Mouse (Mus musculus): ENCODE measurements around the gene Wwp2.

The Wwp2 gene

GRCm38 (mm10) chr8:107571046-107571445 is 134.9 kb downstream of the Wwp2 start:
- no peak for DNase-seq (ENCODE audit: low spot score)

DNA sequence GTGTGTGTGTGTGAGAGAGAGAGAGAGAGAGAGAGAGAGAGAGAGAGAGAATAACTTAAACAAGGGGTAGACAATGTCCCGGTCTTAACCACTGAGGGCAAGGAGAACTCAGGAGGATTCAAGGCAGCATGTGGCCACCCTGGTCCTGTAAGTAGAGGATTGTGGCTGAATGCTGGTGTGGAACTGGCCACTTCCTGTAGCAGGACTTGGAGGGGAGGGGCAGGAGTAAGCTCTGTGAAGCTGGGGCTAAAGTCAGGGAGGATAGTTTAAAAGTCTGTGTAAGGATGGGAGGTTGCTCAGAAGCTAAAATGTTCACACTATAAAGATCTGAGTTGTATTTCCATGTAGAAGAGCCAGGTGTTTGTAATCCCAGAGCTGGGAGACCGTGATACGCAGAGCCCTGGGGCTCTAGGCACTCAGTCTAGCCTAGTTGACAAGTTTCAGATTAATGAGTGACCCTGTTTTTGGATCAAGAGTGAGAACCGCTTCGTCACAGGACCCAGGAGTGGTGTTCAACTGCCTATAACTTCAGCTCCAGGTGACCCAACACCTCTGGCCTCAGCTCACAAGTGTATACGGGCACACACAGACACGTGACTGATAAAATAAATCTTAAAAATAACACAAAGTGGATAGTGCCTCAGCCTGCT is 135.4 kb downstream of the Wwp2 start:
- no peak for DNase-seq (ENCODE audit: low spot score)

DNA sequence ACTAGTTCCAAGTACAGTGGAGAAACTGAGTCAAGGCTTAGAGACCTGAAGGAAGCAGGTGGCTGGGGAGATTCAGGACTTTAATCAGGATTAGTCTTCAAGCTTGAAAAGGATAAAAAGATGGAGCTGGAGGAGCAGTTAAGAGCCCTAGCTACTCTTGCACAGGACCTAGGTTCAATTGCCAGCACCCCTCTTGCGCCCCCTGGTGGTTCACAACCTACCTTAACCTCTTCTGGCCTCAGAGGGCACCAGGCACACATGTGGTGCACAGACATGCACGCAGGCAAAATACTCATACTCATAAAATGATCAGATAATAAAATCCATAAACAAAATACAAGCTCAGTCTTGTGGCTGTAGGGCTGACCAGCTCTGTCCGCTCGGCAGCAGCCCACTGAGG is 136.3 kb downstream of the Wwp2 start:
- peak; percentile 73 for DNase-seq (ENCODE audit: low spot score)

DNA sequence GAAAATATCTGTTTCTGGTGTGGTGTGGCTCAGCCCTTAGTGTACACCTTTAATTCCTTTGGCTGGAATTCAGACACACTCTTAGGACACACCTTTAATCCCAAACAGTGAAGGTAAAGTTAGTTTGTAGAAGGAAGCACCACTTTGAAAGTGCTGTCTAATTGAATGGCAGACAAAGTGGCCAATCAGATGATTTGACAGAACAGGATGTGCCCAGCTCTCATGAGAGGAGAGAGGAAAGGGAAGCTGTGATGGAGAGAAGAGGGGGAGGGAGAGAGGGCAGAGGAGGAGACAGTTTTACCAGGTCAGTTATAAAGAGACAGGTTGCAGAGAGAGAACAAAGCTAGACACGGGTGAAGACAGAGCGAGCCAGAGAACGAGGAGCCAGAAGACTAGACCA is 138.6 kb downstream of the Wwp2 start:
- DNase-seq (ENCODE audit: low spot score), result no peak

GRCm38 (mm10) chr8:107576702-107577101 is 140.5 kb downstream of the Wwp2 start:
- DNase-seq (ENCODE audit: low spot score), result peak; percentile 89

DNA sequence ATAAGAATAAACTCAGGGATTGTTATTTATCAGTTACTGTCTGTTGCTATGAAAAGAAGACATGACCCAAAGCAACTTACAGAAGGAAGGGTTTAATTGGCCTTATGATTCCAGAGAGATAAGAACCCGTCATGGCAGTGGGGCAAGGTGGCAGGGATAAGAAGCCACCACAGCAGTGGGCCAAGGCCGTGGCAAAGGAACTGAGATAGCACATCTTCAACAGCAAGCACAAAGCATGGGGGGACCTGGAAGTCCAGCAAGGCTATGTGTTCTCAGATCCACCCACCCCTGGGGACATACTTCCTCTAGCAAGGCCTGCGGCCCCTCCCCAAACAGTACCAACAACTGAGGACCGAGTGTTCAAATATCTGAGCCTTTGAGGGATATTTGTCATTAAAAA is 141.5 kb downstream of the Wwp2 start:
- peak; percentile 68 for DNase-seq (ENCODE audit: low spot score)

DNA sequence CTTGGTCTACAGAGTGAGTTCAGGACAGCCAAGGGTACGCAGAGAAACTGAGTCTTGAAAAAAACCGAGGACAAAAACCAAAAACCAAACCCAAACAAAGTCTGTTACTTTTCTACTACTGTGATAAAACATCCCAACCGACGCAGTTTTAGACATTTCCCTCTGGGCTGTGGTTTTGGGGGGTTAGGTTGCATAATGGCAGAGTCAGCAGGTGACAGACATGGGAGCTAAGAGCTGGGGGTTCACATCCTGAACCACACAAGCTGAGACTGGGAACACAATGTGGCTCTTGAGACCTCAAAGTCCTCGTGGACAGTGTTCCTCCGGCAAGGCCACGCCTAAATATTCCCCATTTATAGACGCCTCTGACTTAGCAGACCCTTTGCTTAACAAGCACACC is 142.0 kb downstream of the Wwp2 start:
- DNase-seq (ENCODE audit: low spot score), result no peak

DNA sequence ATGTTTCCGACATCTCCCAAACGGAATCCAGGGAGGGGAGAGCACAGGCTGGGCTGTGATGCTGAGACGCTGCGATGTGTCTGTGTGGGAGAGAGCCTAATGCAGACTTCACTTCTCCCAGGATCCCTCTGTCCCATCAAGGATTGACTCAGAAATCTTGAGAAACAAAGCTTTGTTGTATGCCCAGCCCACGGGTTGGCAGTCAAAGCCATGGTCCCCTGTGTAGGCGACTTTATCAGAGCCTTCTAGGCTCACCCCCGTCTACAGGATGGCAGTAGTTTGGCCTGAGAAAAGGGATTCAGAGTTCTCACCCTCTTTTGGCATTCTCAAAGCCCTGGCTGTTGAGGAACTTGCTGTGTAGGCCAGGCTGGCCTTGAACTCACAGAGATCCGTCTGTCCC is 142.4 kb downstream of the Wwp2 start:
- no peak for DNase-seq (ENCODE audit: low spot score)

- no peak for DNase-seq (ENCODE audit: low spot score)
Observed at GRCm38 (mm10) chr8:107580879-107581278, 144.7 kb downstream of the Wwp2 start.

DNA sequence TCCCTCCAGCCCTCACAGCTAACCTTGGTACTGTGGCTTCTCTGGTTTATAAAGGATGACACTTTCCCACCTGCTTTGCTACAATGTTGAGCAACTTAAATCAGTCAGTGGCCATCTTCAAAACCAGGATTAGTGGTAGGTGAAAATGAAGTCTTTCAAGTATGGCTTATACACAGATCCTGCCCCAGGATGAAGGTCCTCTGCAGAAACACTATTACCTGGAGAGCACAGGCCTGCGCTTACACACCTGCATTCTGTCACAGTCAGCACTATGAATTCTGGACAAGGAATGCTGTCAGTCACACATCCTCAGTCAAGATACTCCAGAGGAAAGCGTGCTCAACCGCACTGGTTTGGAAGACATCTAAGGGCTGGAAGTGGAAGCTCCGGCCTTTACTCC is 145.4 kb downstream of the Wwp2 start:
- no peak for DNase-seq (ENCODE audit: low spot score)

- DNase-seq (ENCODE audit: low spot score), result no peak
Observed at GRCm38 (mm10) chr8:107582136-107582535, 146.0 kb downstream of the Wwp2 start.

DNA sequence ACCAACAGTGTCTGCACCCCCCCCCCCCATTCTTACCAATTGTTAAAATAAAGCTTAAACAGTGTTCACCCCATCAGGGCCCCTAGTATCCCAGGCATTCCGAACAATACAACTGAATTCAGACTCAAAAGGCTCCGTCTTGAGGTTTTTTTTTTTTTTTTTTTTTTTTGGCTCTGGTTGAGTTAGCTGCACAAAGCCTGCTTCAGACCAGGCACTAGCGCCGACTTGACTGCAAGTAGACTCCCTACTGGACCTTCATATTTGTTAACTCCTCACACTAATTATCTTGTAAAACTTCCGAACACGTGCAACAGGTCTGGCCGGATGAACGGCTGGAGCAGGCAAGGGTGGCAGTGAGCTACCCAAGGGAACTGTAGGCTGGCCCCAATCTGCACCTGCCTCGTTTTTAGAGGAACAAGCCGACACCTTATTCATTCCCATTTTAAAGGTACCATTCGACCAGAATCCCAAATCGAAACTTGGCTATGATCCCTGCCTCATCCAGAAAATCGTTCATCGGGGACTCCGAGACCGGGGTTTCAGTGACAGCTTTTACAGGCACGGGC is 151.3 kb downstream of the Wwp2 start:
- DNase-seq (ENCODE audit: low spot score), result no peak

DNA sequence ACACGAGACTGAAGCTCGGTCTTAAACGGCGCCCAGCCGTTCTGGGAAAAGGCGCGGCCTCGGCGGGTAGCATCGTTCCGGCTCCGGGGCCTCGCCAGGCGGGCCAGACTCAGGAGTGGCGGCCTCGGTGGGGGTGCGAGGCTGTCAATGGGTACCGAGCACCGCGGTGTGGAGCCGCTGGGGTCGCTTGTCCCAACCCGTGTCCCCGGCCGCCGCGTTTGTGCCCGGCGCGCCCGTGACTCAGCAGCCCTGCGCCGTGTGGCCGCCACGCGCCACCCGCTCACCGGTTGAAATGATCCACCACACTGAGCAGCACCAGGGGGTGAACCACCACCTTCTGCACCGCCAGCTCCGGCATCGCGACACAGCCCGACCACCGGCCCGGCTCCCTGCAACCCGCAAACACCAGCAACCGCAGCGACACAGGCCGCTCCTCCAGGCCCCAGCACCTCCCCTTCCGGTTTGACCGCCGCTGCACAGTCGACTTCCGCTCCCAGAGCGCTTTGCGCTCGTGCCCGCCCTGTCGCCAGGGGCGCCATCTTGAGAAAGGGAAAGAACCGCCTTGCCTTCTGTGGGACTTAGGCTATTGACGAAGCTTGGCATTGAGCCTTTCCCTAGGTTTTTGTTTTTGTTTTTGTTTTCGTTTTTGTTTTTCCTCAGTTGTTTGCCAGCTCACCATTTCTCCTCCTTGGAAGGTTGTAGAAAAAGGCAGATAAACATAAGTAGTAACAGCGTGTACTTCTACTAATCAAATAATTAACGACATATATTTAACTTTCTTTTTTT is 152.0 kb downstream of the Wwp2 start, which contains the start of gene Psmd7:
TSS of gene Psmd7 (minus strand) at position 470 of the 786 bp plus-strand sequence.
- peak; percentile 89 for DNase-seq (ENCODE audit: low spot score)

DNA sequence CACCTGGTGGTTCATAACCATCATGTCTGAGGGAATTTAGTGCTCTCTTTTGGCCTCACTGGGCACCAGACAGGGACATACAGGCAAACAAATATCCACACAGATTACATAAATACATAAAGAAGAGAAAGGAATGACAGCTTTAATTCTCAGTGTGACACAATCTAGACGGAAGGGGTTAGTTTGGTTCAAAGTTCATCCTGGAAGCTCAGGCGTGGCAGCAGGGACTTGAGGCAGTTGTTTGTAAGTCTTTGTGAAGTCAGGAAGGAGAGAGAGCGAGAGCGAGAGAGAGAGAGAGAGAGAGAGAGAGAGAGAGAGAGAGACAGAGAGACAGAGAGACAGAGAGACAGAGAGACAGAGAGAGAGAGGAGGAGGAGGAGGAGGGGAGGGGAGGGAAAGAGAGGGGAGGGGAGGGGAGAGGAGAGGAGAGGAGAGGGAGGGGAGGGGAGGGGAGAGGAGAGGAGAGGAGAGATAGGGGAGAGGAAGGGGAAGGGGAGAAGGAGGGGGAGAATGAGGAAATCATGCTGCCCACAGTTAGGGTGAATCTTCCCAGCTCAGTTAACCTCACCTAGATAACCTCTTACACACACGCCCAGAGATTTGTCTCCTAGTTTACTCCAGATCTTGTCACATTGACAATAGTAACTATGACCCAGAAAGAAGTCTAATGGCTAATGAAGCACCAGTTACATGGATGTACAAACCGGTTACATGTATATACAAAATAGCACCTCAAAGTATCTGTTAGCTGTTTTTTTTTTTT is 158.0 kb downstream of the Wwp2 start:
- no peak for DNase-seq (ENCODE audit: low spot score)

DNA sequence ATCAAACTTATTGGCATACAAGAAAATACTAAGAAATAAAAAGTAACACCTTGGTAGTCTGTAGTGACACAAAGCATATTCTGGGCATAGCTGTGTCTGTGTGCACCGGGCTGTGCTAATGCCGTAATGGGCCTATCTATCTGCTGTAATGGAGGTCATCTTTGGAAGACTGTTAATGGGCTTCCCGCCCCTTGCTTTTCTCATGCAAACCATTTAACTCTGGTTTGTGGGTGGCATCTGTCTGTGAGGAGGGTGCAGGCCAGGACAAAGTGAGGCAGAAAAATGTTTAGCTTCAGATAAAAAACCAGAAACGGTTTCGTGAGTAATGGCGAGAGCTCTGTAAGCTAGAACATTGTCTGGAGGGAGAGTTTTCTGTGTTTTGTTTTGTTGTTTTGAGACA is 158.7 kb downstream of the Wwp2 start:
- DNase-seq (ENCODE audit: low spot score), result no peak

DNA sequence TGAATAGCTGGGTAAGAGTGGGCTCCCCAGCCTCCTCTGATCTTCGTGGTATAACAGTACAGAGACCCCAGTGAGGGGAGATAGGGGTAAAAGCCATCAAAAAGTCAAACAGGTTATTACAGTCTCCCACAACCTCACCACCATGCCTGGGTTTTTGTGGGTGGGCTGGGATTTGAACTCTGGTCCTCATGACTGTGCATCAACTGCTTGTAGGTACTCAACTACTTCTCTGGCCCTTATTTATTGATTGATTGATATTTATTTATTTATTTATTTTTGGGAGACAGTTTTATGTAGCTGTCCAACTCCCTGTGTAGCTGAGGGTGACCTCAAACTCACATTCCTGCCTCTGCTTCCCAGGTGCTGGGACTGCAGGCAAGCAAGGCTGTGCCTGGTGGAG is 161.6 kb downstream of the Wwp2 start:
- no peak for DNase-seq (ENCODE audit: low spot score)

DNA sequence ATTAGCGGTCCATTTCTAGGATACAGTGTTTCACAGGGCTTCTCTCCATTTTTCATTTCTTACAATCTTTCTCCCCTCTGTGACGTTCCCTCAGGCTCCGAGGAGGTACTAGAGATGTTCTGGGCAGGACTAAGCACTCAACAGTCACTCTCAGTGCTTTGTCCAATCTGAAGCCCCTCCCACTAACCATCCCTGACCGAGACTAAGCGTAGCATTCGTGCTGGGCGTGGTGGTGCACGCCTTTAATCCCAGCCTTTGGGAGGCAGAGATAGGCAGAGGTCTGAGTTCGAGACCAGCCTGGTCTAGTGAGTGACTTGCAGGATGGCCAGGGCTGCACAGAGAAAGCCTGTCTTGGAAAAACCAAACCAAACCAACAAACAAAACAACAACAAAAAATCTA is 163.5 kb downstream of the Wwp2 start:
- DNase-seq (ENCODE audit: low spot score), result no peak

DNA sequence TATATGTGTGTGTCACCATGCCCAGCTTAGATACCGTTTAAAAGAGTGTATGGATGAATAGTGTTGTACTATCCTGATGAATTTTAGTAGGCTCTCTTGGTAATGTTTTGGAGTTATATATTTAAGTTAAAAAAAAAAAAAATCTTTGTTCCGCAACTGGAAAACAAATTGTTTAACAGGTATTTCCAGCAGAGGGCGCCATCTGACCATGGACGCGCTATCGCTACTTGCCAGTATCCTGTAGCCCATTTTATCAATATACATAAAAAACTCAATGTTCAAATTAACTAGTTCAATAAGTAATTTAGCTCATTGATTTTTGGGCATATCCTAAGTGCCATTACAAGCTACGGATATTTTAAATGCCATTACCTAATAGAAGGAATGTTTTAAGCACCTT is 166.9 kb downstream of the Wwp2 start:
- DNase-seq (ENCODE audit: low spot score), result peak; percentile 45
